Mouse (Mus musculus) cerebellum, postnatal 14 days (tissue): ENCODE measurements around the gene Mark4.
A peak's percentile ranks its signal among the peaks of the same experiment; 100 is the strongest.

Experiments
- DNase-seq, 2 experiments: peaks; one replicate each; pipeline ENCODE4 v3.0.0; 2021; ENCODE audit warnings: mixed read lengths in 2 of 2

The Mark4 gene

DNA sequence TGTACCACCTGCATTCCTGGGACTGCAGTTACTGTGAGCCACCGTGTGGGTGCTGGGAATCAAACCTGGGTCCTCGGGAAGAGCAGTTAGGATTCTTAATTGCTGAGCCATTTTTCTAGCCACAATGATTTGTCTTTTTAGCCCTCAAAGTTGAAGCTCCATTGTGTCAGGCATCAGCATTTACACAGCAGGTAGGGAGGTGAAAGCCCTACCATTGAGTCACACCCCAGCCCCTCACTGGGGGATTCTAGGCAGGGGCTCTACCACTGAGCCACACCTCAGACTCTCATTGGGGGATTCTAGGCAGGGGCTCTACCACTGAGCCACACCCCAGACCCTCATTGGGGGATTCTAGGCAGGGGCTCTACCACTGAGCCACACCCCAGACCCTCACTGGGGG is 22.3 kb downstream of the Mark4 start:
- DNase-seq: no peak

DNA sequence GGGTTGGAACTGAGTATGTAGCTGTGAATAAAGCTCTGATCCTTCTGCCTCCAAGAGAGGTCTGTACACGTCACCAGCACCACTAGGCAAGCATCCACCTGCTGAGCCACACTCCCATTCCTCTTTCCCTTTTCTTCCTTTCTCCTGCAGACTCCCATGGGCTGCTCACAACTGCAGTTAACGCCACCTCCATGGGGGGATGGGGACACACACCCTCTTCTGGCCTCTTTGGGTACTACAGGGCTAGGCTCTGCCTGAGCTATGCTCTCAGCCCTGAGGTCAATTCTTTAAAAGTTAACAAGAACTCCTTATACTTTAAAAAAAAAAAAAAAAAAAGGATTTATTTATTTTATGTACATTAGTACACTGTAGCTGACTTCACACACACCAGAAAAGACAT is 26.1 kb downstream of the Mark4 start:
- no peak for DNase-seq

- no peak for DNase-seq
These were observed 28.2 kb downstream of the Mark4 start for GRCm38 (mm10) chr7:19430402-19430801.

DNA sequence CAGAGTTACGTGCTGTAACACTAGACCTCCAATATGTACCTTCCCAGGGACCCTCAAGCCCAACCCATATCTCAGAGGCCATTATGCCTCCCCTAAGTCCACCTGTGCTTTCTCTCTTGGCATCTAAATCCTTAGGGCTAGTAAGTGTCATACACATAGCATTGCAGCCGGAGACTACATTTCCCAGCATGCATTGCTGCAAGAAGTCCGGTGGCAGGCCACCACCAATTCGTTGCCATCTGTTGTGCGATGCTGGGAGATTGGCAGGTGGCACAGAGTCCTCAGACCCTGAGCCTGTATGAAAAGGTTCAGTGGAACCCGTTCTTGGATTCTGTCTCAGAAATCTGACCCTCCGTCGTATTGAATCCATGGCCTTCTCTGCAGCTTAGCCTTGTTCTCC is 28.9 kb downstream of the Mark4 start:
- peak; percentile 81 for DNase-seq

DNA sequence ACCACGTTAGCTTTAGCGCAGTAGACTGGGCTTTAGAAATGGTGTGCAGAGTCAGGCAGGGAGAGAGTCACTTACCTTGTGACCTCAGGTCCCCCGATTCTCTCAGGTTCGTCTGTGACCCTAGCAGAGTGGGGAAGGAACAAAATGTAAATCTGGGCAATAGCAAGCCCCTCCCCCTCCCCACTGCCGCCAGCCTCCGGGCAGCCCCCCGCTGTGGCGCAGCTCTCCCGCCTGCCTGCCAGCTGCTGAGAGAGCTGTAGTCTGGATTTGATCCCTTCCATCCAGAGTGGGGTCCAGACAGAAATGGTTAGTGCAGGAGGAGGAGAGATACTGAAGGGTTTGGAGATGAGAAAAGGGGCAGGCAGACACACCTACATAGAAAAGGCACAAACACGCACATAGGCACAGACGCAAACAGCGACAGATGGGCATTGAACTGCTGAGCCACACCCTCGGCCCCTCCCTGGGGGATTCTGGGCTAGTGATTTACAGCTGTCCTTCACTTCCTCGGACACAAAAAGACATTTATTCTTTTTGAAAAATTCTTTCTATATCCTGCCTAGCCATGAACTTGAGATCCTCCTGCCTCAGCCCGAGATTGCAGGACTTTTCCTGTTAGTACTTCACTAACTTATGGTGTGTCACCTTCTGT is 30.5 kb downstream of the Mark4 start:
- DNase-seq: no peak

DNA sequence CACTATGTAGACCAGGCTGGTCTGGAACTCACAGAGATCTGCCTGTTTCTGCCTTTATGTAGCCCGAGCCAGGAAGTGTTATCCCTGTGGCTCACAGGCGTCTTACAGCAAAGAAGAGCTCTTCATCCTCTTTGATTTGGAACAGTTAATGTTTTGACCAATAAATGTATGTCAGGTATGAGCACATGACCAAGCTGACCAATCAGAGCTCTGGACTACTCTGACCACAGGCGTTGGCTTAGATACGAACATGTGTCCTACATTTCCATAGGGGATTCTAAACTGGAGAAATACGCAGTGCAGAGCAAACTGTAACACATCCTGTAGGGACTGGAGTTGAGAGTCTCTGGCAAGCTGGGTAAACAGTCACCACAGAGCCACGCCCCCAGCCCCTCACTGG is 31.7 kb downstream of the Mark4 start:
- no peak for DNase-seq

GRCm38 (mm10) chr7:19426349-19426748 is 32.3 kb downstream of the Mark4 start:
- no peak for DNase-seq

- no peak for DNase-seq
These were observed 34.6 kb downstream of the Mark4 start for GRCm38 (mm10) chr7:19424051-19424450.

GRCm38 (mm10) chr7:19423083-19423482 is 35.5 kb downstream of the Mark4 start:
- no peak for DNase-seq

- peak; percentile 91 to 94 for DNase-seq
These were observed 37.6 kb downstream of the Mark4 start for GRCm38 (mm10) chr7:19420821-19421636.

DNA sequence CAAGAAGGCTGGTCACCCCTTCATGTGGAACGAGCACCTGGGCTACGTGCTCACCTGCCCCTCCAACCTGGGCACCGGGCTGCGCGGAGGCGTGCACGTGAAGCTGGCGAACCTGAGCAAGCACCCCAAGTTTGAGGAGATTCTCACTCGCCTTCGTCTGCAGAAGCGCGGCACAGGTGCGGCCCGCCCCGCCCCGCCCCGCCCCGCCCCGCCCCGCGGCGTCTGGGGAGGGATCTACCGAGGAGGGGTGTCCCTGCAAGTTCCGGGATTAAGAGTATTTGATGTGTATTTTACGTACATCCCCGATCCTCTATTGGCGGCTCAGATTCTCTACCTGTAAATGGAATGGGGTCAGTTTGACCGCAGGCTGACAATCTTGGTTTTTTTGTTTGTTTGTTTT is 38.5 kb downstream of the Mark4 start:
- DNase-seq: no peak

- no peak for DNase-seq
These were observed 42.0 kb downstream of the Mark4 start for GRCm38 (mm10) chr7:19416590-19416989.

DNA sequence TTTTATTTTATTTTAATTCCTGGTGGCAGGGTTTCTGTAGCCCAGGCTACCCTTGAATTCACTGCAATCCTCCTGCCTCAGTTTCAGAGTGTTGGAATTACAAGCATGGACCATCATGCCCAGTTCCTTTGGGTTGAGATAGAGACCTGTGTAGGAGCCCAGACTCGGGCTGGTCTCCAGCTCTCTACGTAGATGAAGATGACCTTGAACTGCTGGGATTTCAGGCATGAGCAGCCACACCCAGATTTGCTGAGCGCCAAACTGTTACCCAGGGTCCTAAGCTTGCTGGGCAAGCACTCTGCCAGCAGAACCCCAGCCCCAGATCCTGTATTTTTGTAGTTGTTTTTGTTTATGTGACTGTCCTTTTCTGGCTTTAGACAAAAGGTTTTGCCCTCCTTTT is 45.1 kb downstream of the Mark4 start:
- no peak for DNase-seq

DNA sequence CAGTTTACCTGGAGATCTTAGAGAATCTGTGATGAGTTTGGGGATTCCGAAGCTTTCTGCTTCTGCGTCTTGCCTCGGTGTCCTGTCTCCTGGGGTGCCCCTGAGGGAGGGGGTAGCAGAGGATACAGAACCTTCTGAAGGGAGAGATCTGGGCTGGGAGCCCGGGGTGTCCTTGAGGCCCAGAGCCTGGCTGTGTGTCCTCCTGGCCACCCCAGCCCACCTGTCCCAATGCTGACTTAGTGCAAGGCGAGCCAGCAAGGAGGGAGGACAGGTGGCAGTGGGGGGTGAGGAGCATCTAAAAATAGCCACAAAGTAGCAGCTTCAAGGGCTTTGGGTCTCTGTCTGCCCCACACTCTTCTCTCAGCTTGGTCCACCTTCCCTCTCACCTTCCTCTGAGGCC is 46.8 kb downstream of the Mark4 start:
- no peak for DNase-seq

DNA sequence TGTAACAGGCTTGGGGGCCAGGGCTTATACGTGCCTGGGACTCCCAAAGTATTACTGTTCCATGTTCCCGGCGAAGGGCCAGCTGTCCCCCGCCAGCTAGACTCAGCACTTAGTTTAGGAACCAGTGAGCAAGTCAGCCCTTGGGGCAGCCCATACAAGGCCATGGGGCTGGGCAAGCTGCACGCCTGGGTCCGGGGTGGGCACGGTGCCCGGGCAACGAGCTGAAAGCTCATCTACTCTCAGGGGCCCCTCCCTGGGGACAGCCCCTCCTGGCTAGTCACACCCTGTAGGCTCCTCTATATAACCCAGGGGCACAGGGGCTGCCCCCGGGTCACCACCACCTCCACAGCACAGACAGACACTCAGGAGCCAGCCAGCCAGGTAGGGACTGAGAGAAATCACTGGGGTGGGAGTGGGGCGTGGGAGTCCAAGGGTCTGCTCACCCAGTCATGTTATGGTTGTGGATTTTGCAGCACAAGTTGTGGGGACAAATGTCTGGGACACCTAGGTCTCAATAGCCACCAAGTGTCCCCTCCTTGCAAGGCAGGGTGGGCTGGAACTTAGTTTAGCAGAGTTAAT is 47.8 kb downstream of the Mark4 start:
- DNase-seq: no peak

DNA sequence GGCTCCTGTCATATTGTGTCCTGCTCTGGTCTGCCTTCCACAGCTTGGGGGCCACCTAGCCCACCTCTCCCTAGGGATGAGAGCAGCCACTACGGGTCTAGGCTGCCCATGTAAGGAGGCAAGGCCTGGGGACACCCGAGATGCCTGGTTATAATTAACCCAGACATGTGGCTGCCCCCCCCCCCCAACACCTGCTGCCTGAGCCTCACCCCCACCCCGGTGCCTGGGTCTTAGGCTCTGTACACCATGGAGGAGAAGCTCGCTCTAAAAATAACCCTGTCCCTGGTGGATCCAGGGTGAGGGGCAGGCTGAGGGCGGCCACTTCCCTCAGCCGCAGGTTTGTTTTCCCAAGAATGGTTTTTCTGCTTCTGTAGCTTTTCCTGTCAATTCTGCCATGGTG is 48.9 kb downstream of the Mark4 start:
- no peak for DNase-seq

DNA sequence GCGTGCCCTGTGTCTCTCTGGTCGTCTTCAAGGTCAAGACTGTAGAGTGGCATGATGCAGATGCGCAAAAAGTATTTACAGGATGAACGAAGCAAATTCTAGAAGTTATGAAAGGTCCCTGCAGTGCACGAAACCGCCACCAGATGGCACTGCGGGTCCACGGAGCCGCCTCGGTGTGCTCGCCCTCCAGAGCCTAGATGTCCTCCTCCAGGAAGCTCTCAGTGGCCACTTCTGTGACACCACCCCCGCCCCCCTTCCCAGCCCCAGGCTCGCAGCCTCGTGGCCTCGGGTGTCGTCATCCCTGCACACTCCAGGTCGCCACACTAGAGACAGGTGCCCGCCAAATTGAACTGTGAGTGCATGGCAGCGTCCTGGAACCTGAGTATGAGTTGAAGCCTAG is 53.2 kb downstream of the Mark4 start:
- peak; percentile 89 to 93 for DNase-seq

DNA sequence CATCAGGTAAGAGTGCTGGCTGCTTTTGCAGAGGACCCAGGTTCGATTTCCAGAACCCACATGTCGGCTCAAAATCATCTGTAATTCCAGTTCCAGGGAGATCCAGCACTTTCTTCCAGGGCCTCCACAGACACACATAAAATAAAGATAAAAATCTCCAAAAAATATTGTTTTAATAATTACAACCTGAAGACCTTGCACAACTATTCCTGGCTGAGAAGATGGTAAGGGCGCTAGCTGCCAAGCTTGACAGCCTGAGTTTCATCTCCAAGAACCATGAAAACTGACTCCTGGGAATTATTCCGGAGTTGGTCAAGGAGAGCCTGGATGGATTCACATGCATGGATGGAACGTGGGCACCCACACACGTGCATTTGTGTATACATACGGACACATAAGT is 54.1 kb downstream of the Mark4 start, which contains the start of gene Ckm:
Gene Ckm, plus strand, starts transcription at position 301 of the 400 bp plus-strand sequence.
- DNase-seq: no peak

GRCm38 (mm10) chr7:19403731-19404296 is 54.8 kb downstream of the Mark4 start, which contains the start of gene Klc3:
Klc3 (minus strand) TSS chr7:19404104.
- peak in 1 of 2 experiments; percentile 41 for DNase-seq

- no peak for DNase-seq
These were observed 56.0 kb downstream of the Mark4 start for GRCm38 (mm10) chr7:19402535-19403112.

DNA sequence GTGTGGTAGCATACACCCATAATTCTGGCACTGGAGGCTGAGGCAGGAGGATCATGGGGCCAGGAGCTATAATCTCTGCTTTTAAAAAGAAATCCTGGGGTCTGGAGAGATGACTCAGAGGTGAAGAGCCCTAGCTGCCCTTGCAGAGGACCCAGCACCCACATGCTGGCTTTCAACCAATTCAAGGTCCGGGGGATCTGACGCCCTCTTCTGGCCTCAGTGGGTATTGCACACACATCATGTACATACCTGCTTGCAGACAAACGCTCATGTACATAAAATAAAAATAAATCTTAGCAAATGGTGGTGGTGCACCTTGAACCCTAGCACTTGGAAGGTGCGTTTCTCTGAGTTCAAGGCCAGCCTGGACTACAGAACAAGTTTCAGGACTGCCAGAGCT is 57.7 kb downstream of the Mark4 start:
- no peak for DNase-seq

DNA sequence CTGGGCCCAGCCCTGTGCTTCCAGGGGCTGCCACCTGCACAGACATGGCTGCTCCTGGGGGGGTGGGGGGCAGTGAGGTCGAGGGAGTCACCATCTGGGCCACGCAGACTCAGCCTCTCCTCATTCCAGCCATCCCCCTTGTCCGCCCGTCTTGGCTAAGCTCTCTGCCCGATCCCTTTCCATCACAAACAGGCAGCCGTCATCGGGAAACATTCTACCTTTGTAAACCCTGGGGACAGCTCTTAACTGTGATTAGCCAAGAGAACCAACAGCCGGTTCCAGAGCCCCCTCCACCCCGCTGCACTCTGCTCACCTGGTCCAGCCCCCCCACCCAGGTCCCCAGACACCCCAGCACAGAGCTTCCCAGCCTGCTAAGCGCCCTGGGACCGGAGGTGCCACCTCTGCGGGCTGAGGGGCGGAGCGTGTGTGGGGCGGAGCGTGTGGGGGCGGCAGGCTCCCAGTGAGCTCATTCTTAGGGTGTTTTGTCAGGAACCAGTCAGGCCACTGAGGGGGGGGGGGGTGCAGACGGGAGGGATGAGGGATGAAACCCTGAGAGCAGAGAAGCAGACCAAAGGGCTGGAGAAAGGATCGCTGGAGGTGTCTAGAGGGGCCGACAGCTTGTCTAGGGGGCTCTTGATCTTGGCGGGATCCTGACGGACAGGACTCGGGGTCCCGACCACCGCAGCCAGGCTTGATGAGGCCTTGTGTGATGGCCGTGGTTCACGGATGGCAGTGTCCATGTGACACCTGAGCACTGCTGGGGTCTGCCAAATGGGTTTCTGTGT is 58.9 kb downstream of the Mark4 start:
- no peak for DNase-seq
